Mouse (Mus musculus): ENCODE measurements around the gene Ubxn11. TPM values are rescaled to one million over a fixed set of nuclear protein-coding genes. Genes with fewer than 3 reads are reported as not detected.
A peak's percentile ranks its signal among the peaks of the same experiment; 100 is the strongest.
"Not testable (repeated sequence)": the region's sequence is repeated elsewhere in the genome, so short reads cannot be mapped to it uniquely, and the experiment has no call there.

Gene Ubxn11
- polyA plus RNA-seq, 1 experiment, result 45.4 TPM

DNA sequence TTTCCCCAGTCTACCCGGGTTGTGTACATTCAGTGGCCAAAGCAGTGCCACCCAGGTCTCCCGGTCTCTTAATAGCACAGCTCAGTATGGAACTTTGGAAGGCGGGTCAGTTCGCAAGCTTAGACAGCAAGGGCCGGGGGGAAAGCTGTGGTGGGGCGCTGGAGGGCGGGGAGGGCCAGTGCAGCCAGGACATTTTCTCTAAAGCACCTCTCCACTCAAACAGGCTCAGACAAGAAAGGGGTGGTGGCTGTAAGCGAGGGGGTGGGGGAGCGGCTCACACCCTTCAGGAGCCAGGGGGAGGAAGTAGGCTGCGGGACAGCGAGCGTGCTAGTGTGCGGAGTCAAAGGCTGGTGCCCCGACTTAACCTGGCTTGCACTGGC is 26.6 kb downstream of the Ubxn11 start:
- Histone ChIP-seq H3K27ac (ENCODE audit: insufficient read depth, low read length) (peak overlapping the region; percentile 47; the same call in 1 of the 2 replicates), H3K4me3 (ENCODE audit: insufficient read depth, low read length) (peak overlapping the region; percentile 80), H3K4me1 (ENCODE audit: control insufficient read depth, insufficient read depth, low read length) (peaks cover 4% of the 10 kb centered on the region; the same call in 1 of the 2 replicates)
- TF ChIP-seq POLR2A (IDR thresholded peaks at IDR 0.05; ENCODE audit: extremely low read depth, insufficient read depth, low read length), result no peak
- TF ChIP-seq CTCF (IDR thresholded peaks at IDR 0.05; ENCODE audit: extremely low read depth, insufficient read depth, low read length), result no peak

DNA sequence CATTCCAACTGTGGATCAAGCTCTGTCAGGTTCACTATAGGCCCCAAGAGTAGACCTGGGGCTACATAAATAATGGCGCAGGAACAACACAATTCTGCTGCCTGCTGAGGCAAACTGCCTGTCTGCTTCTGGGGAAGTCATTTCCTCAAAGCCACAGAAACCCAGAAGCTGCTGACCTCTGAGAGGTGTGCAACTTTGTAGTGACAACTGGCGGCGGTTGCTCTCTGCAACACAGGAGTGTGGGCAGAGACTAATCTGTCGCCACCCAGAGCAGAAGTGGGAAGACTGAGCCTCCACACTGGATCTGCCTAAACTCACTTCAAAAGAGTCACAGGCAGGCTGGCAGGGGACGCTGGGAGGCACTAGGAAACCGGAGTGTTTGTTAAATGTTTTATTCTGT is 27.1 kb downstream of the Ubxn11 start:
- H3K27ac ChIP-seq (ENCODE audit: insufficient read depth, low read length), result peak overlapping the region; percentile 27; the same call in 1 of the 2 replicates
- peak overlapping the region; percentile 80; the same call in 1 of the 2 replicates for H3K4me3 ChIP-seq (ENCODE audit: insufficient read depth, low read length)
- peaks cover 4% of the 10 kb centered on the region; the same call in 1 of the 2 replicates for H3K4me1 ChIP-seq (ENCODE audit: control insufficient read depth, insufficient read depth, low read length)
- 0 out of 2 replicates have a peak, but pooled peaks have one; percentile 36 for TF ChIP-seq POLR2A (IDR thresholded peaks at IDR 0.05; ENCODE audit: extremely low read depth, insufficient read depth, low read length)
- no peak for TF ChIP-seq CTCF (IDR thresholded peaks at IDR 0.05; ENCODE audit: extremely low read depth, insufficient read depth, low read length)

DNA sequence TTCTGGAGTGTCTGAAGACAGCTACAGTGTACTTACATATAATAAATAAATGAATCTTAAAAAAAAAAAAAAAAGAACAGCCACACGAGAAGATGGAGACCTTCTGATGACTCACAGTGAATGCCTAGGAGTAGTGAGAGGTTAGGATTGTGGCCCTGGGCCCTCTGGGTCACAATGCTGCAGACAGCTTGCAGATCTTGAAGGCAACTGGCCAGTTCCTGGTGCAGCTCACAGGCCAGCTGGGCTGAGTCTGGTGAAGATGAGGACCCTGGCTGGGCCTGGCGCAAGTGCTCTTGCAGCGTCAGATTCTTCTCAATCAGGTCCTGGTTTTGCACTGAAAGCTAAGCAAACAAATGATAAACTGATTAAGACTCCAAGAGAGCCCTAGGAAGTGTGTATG is 29.7 kb downstream of the Ubxn11 start:
- Histone ChIP-seq H3K4me1 (ENCODE audit: control insufficient read depth, insufficient read depth, low read length) (0 out of 2 replicates have a peak, but pooled peaks cover 2% of the 10 kb centered on the region), H3K27ac (ENCODE audit: insufficient read depth, low read length) (no peak overlapping the region), H3K4me3 (ENCODE audit: insufficient read depth, low read length) (no peak overlapping the region)
- TF ChIP-seq CTCF (IDR thresholded peaks at IDR 0.05; ENCODE audit: extremely low read depth, insufficient read depth, low read length), result no peak
- no peak for TF ChIP-seq POLR2A (IDR thresholded peaks at IDR 0.05; ENCODE audit: extremely low read depth, insufficient read depth, low read length)

DNA sequence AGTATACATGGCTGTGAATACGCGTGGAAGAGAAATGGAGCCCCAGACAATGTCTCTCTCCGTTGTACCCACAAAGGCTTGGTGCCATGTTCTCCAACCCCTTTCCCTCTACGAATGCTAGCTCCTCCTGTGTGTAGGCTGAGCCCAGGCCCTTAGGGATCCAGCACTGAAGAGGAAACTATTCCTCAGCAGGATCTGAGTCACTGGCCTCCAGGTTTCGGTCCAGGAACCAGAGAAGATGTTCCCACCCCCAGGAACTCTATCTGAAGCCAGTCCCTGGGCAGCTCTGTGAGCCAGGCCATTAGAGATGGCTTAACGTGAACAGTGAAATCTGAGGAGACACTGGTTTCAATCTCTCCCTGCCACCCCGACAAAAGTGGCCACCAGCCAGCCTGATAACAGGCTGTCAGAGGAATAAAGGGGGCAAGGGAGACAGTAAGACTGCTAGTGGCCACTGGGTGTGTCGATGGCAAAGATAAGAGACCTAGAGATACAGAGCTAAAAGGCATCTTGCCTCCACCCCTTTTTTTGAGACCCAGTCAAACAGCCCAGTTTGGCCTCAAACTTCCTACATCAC is 30.2 kb downstream of the Ubxn11 start:
- H3K27ac ChIP-seq (ENCODE audit: insufficient read depth, low read length), result no peak overlapping the region
- H3K4me3 ChIP-seq (ENCODE audit: insufficient read depth, low read length), result no peak overlapping the region
- 0 out of 2 replicates have a peak, but pooled peaks cover 1% of the 10 kb centered on the region for H3K4me1 ChIP-seq (ENCODE audit: control insufficient read depth, insufficient read depth, low read length)
- TF ChIP-seq POLR2A (IDR thresholded peaks at IDR 0.05; ENCODE audit: extremely low read depth, insufficient read depth, low read length) (no peak), CTCF (IDR thresholded peaks at IDR 0.05; ENCODE audit: extremely low read depth, insufficient read depth, low read length) (no peak)

DNA sequence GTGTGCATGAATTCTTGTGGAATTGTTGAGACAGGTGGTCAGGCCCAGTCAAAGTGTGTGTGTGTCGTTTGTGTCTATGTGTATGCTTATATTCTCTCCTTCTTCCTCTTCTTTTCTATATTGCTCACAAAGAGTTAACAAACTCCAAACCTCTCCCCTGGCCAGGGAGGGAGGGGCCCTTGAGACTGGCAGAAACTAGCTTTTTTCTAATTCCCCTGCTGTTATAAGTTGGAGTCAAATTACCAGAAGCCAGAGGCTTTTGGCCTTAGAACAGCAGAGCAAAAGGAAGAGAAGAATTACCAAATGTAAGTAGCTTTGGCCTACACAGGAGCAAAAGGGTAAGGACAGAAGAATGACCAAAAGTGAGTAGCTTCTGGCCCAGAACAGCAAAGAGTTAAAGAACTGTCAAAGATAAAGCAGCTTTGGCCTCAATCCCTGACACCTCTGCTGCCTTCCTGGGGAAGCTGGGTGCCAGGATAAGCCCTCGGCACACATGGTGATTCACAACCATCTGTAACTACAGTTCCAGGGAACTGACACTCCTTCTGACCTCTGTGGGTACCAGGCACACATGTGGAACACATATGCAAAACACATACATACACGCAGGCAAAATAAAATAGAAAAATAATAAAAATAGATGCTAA is 34.0 kb downstream of the Ubxn11 start:
- H3K27ac ChIP-seq (ENCODE audit: insufficient read depth, low read length), result no peak overlapping the region
- TF ChIP-seq POLR2A (IDR thresholded peaks at IDR 0.05; ENCODE audit: extremely low read depth, insufficient read depth, low read length), result no peak
- TF ChIP-seq CTCF (IDR thresholded peaks at IDR 0.05; ENCODE audit: extremely low read depth, insufficient read depth, low read length), result no peak

DNA sequence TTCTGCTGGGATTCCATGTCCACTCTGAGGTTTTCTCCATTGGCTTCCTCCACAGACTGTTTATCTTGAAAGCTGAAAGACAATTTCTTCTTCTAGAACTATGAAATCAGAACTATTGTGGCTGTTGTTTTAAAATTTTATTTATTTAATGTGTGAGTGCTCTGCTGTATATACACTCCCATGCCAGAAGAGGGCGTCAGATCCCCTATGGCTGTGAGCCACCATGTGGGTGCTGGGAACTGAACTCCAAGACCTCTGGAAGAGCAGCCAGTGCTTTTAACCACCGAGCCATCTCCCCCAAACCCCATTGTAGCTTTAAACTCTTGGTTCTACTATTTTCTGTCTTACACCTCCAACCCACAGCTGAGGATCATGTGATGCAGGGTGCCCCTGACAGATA is 36.5 kb downstream of the Ubxn11 start:
- TF ChIP-seq POLR2A (IDR thresholded peaks at IDR 0.05; ENCODE audit: extremely low read depth, insufficient read depth, low read length) (no peak), CTCF (IDR thresholded peaks at IDR 0.05; ENCODE audit: extremely low read depth, insufficient read depth, low read length) (no peak)
- Histone ChIP-seq H3K4me1 (ENCODE audit: control insufficient read depth, insufficient read depth, low read length) (no peaks in the 10 kb centered on the region), H3K27ac (ENCODE audit: insufficient read depth, low read length) (no peak overlapping the region), H3K4me3 (ENCODE audit: insufficient read depth, low read length) (no peak overlapping the region)

More for the DNA sequence above, 34.0 kb downstream of the Ubxn11 start:
- H3K4me1 ChIP-seq (ENCODE audit: control insufficient read depth, insufficient read depth, low read length), result no peaks in the 10 kb centered on the region
- H3K4me3 ChIP-seq (ENCODE audit: insufficient read depth, low read length), result no peak overlapping the region

DNA sequence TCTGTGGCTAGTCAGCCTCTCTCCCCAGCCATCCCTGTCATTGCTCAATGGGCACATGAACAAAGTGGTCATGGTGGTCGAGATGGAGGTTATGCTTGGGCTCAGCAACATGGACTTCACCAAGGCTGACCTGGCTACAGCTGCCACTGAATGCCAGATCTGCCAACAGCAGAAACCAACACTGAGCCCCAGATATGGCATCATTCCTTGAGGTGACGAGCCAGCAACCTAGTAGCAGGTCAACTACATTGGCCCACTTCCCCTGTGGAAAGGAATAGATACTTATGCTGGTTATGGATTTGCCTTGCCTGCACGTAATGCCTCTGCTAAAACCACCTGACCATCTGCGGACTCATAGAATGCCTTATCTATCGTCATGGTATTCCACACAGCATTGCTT is 41.9 kb downstream of the Ubxn11 start:
- H3K4me3 ChIP-seq (ENCODE audit: insufficient read depth, low read length); H3K27ac ChIP-seq (ENCODE audit: insufficient read depth, low read length); H3K4me1 ChIP-seq (ENCODE audit: control insufficient read depth, insufficient read depth, low read length): not testable (repeated sequence)

DNA sequence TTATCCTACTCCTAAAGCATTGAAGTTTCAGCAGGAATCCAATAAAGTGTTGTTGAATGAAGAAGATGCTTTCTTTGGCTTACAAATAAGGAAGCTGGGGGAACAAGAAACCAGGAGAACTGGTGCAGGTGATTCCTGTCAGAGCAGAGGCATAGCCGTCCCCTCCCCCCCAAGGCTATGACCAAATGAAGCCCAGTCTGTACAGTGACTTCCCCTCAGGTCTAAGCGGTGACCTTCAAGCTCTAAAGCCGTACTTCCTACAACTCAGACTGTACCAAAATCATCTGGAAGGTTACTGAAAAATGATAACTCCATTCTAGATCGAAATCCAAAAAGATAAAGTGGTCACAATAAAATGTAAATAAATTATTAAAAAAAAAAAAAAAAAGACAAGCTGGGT is 47.0 kb downstream of the Ubxn11 start:
- TF ChIP-seq POLR2A (IDR thresholded peaks at IDR 0.05; ENCODE audit: extremely low read depth, insufficient read depth, low read length), result no peak
- no peak for TF ChIP-seq CTCF (IDR thresholded peaks at IDR 0.05; ENCODE audit: extremely low read depth, insufficient read depth, low read length)
- no peak overlapping the region for H3K27ac ChIP-seq (ENCODE audit: insufficient read depth, low read length)
- H3K4me1 ChIP-seq (ENCODE audit: control insufficient read depth, insufficient read depth, low read length), result no peaks in the 10 kb centered on the region
- no peak overlapping the region for H3K4me3 ChIP-seq (ENCODE audit: insufficient read depth, low read length)

DNA sequence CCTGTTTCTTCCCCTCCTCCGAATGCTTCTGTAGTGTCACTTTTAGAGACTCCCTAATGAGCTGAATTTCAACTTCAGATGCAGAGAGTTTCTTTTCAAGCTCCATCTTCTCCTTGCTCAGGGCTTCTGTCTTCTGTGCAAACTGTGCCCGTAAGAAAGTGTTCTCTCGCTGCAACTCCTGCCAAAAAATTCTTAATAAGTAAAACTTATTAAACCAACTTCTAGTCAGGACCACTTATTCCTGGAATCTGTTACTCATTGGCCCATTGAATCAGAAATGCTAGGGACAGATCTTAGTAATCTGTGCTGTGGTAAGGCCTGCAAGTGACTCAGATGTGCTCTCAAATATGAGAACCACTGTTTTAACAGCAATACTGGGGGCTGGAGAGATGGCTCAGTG is 49.7 kb downstream of the Ubxn11 start:
- Histone ChIP-seq H3K4me1 (ENCODE audit: control insufficient read depth, insufficient read depth, low read length) (no peaks in the 10 kb centered on the region), H3K27ac (ENCODE audit: insufficient read depth, low read length) (no peak overlapping the region), H3K4me3 (ENCODE audit: insufficient read depth, low read length) (no peak overlapping the region)
- TF ChIP-seq POLR2A (IDR thresholded peaks at IDR 0.05; ENCODE audit: extremely low read depth, insufficient read depth, low read length), result no peak
- TF ChIP-seq CTCF (IDR thresholded peaks at IDR 0.05; ENCODE audit: extremely low read depth, insufficient read depth, low read length), result no peak

DNA sequence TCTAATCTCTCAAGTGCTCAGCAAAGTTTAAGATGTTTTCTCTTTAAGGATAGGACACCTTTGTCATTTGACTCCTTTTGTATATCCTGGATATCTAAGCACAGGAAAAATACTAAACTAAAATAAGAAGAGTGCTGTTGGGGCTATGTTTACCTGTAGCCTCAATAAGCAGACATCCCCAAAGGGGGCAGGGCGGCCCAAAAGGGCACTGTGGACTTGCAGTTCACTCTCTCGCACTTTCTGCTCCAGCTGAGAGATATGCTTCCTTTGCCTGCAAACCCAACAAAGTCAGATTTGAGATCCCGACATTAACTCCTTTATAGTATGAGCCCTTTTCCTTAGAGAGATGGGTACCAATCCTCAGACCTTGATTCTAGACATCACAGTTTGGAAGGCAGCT is 51.3 kb downstream of the Ubxn11 start:
- Histone ChIP-seq H3K4me3 (ENCODE audit: insufficient read depth, low read length) (no peak overlapping the region), H3K27ac (ENCODE audit: insufficient read depth, low read length) (no peak overlapping the region), H3K4me1 (ENCODE audit: control insufficient read depth, insufficient read depth, low read length) (0 out of 2 replicates have a peak, but pooled peaks cover 2% of the 10 kb centered on the region)
- no peak for TF ChIP-seq POLR2A (IDR thresholded peaks at IDR 0.05; ENCODE audit: extremely low read depth, insufficient read depth, low read length)

Measured in cortical plate, adult 2 months (tissue).